Mouse (Mus musculus) natural killer cell, adult 2 months (primary cell): ENCODE results near the gene Cpsf6.
A peak's percentile ranks its signal among the peaks of the same experiment; 100 is the strongest.

Experiments
- DNase-seq, 2 experiments: peaks; one replicate each; pipeline ENCODE4 v3.0.0; 2022; ENCODE audit warnings: low spot score in 2 of 2

The Cpsf6 gene

DNA sequence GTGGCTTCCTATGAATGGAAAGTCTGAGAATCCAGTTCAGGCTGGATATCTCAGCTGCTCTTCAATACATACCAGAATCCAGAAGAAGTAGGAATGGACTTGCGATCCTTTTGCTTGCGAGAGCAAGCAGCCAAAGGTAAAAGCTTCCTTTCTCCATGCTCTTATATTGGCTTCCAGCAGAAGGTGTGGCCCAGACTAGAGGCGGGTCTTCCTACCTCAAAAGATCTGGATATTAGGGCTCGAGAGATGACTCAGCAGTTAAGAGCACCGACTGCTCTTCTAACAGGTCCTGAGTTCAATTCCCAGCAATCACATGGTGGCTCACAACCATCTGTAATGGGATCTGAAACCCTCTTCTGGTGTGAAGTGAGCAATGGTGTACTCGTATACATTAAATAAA lies at the start of gene Cpsf6:
Gene Cpsf6 (minus strand): TSS at position 108 of the 400 bp plus-strand sequence.
- DNase-seq, result no peak

DNA sequence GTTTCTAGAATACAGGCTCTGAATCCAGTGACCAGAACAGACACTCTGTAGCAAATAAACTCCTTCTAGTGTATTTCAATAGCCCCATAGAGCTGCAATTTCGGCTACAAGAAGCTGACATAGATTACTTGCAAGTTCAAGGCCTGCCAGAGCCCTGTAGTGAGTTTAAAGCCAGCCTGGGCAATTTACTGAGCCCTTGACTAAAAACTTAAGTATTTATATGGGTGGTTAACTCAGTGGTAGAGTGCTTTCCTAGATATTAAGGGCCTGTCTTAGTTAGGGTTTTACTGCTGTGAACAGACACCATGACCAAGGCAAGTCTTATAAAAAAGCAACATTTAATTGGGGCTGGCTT lies 46.8 kb upstream of the Cpsf6 start:
- DNase-seq, result no peak

DNA sequence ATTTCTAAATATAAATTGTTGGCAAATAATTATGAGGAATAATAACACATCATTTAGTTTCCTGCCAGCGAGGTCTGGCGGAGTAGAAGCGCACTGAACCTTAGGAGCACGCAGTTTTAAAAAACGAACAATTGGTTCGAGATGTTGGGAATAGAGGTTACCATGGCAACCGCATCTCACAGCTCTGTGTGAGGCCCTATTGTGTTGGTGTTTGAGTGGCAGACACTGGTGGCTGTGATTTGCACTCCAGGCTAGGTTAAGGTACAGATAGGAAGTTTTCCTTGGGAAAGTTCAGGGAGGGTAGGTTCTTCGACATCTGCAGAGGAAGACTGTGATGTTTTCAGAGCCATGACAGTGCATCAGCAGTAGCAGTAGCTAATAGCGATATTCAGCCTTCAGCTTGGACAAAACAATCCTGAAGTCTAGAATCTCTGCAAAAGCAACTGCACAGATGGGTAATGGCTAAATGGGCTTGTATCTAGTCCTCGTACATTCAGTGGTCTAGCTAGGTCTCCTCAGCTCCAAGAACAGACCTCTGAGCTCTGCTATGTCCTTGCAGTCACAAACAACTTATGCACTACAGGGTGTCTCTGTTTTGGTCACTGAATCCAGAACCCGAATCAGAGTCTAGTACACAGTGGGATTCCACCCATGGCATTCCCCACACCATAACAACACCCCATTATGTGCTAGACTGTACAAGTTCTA lies 46.2 kb upstream of the Cpsf6 start:
- no peak for DNase-seq

DNA sequence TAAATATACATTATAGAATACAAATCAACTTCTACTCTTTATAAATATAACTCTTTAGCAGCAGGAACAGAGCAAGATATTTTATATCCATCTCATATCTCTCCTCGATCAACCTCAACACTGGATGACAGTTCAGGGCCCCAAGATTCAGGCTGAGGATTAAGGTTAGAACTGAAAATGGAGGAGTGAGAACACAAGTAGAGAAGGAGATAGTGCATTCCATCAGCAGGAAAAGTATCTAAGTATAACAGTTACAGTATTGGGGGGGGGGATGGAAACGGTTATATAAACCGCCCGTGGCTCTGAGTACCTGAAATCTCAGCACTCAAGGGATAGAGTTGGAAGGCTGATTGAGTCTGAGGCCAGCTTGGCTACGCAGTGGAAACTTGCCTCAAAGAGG lies 45.2 kb upstream of the Cpsf6 start:
- DNase-seq, result no peak

DNA sequence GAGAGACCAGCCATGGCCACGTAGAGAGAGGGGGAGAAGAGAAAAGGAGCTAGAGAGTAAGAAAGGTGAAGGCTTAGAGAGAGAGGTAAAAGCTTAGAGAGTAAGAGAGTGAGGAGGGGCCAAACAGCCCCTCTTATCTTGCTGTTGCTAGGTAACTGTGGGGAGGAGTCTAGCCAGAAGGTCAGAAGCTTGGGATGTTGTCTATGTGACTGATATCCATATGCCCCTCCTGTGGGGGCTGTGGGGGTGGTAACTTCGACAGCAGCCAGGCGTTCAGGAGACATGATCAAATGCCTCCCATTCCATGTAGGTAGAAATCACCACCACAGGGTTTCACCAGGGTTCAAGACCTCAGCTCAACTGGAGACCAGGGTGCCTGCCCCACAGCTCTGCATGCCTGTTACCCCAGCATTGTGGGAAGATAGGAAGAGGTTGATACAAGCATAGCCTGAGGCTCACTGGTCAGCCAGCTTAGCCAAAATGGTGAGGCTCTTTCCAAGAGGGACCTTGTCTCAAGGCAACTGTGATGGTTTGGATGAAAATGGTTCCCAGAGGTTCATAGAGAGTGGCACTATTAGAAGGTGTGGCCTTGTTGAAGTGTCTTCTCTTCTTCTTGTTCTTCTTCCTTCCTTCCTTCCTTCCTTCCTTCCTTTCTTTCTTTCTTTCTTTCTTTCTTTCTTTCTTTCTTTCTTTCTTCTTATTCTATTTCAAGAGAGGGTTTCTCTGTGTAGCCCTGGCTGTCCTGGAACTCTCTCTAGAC lies 44.5 kb upstream of the Cpsf6 start:
- DNase-seq, result no peak

DNA sequence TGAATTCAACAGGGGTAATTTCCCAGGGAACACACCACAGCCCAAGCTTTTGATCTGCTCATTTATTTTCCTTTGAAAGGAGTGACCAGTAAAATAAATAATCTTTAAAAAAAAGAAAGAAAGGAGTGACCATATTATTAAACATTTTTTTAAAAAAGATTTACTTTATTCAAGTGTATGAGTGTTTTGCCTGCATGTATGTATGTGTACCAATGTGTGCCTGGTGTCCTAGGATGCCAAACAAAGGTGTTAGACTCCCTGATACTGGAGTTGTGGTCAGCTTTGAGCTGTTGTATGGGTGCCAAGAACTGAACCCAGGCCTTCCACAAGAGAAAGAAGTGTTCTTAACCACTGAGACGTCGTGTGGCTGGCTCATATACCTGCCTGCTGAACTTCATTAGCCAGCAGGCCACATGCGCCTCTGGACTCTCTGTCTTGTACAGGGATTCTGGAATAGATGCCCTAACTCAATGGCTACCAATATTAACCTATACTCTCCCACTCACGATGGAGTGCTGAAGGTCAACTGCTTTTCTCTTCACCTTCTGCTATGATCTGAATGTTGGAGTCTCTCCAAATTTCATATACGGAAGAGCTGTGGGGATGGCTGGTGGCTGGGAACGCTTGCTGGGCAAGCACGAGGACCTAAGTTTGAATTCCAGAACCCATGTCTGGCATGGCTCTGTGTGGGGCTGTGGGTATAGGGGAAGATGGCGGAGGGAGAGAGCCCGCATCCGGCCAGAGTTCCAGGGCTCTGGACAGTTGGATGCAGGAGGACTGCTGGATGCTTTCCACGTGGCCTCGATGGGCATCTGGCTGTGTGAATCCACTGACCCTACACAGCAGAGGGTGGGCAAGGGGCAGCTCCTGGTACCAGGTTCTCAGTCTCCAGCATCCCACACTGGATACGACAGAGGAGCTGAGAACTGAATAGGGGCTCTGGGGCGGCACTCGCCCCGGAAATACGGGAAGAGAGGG lies 43.5 kb upstream of the Cpsf6 start:
- DNase-seq, result no peak

DNA sequence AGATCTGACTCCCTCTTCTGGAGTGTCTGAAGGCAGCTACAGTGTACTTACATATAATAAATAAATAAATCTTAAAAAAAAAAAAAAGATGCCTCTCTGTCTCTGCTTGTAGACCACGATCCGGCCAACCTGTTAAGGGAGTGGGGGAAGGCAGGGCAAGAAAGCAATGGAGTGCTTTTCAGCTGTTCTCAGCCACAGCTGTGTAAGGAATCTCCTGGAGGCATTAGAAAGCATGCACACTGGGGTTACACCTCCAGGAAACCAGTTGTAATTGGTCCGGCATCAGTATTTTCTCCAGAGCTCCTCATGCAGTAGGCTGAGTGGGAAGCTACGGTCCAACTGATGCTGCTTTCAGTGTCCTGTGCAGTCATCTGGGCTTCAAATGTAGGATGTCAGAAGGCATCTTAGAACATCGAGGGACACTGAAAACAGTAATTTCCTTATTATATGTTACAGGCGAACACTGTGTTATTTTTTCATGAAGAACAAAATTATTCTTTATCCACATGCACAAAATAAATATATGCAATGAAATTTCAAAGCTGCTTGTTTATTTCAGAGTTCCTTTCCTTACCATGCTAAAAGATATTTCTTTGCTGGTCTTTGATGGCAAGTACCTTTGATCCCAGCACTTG lies 42.5 kb upstream of the Cpsf6 start:
- DNase-seq, result no peak

DNA sequence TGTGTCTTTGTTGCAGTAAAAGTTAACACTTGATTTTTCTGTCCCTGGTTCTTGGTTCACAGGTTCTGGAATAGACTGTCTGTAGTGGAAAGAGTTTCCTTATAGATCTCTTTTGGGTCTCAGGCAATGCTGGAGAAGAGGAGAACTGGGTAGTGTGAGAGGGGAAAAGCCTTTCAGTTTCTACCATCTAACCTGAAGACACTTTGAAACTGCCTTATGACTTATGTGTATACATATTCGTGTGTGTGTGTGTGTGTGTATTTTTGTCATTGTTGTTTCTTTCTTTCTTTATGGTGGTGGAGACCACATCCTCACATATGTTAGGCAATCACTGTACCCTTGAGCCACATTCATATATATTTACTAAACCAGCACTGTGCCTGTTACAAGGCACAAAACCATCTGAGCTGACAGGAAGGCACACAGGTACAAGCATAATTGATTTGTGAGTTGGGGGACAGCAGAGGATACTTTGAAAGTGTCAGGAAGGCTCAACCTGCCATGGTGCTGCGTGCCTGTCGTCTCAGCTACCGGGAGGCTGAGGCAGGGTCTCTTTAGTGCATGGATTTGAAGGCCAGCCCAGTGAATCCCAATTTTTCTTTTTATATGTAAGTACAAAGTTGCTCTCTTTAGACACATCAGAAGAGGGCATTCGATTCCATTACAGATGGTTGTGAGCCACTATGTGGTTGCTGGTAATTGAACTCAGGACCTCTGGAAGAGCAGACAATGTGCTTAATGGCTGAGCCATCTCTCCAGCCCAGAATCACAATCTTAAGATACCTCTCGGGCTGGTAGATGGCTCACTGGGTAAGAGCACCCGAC lies 41.7 kb upstream of the Cpsf6 start:
- DNase-seq, result no peak

DNA sequence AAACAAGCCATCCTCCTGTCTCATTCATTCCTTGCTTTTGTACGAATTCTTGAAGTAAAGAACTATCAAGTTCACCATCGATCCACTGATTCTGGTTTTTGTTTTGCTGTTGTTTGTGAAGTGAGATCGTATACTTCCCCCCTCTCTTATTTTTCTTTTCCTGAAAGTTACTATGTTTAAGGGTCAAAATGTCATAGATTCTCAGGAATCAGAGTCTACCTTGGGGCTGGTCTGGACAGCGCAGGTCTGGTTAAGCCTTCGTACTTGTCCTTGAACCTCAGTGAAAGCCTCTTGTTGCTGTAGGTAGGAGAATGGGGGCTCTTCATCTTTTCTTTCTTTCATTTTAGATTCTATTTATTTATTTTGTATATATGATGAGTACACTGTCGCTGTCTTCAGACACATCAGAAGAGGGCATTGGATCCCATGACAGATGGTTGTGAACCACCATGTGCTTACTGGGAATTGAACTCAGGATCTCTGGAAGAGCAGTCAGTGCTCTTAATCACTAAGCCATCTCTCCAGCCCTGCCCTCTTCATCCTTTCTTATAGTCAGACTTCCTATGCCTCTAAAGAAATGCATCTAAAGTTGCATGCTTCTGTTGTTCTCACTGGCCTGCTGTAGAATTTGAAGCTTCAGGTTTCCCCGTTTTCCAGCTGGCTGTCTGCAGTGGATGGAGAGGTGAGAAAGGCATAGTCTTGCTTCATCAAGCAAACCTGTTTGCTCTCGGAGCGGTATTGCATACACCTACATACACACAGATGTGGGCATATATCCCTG lies 40.9 kb upstream of the Cpsf6 start:
- DNase-seq, result peak in 1 of 2 experiments; percentile 10

DNA sequence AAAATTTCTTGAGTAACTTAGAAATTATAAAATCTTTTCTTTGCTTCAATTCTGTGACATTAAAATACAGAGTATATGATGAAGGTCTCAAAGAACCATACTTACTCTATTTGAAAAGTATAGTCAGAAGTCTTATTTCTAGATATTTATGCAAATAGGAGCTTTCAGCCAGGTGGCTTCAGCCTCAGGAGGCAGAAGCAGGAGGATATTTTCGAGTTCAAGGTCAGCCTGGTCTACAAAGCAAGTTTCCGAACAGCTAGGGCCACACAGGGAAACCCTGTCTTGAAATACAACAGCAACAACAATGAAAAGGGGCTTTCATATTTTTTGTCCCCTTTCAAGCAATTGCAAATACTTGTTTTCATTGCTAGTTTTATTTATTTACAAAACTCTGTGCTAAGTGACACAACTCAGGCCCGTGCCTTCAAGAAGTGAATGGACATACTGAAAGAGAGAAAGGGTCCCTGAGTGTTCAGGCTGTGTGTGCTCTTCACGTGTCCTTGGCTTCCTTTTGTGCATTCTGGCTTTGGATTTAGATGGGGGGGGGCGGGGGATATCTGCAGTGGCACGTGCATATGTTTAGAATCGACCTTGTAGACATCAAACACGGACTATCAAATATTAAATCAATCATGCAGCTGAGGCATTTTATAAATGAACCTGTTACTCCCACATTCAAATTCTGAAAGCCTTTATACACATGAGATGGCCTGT lies 39.9 kb upstream of the Cpsf6 start:
- no peak for DNase-seq

DNA sequence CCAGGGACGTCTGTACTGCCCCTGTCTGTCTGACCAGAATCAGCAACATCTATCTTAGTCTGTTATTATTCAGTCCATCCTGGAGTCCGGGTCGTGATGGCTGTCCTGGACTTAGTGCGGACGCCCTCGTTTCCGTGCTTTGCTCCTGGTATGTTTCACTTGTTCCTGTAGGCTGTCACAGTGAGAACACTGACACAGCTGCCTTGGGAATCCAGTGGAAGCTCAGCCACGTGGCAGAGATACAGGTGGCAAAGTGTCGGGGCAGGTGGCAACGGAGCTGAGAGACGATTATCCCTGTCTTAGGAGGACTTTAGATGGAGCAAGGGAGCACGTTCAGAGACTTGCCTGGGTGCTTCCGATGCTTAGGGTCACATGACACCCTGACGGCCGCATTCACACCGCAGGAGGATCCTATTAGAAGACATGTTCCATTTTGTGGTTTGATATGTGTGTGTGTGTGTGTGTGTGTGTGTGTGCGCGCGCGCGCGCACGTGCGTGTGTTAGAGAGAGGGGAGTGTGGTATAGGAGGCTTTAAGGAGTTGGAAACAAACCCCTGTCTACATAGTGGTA lies 38.9 kb upstream of the Cpsf6 start:
- no peak for DNase-seq

DNA sequence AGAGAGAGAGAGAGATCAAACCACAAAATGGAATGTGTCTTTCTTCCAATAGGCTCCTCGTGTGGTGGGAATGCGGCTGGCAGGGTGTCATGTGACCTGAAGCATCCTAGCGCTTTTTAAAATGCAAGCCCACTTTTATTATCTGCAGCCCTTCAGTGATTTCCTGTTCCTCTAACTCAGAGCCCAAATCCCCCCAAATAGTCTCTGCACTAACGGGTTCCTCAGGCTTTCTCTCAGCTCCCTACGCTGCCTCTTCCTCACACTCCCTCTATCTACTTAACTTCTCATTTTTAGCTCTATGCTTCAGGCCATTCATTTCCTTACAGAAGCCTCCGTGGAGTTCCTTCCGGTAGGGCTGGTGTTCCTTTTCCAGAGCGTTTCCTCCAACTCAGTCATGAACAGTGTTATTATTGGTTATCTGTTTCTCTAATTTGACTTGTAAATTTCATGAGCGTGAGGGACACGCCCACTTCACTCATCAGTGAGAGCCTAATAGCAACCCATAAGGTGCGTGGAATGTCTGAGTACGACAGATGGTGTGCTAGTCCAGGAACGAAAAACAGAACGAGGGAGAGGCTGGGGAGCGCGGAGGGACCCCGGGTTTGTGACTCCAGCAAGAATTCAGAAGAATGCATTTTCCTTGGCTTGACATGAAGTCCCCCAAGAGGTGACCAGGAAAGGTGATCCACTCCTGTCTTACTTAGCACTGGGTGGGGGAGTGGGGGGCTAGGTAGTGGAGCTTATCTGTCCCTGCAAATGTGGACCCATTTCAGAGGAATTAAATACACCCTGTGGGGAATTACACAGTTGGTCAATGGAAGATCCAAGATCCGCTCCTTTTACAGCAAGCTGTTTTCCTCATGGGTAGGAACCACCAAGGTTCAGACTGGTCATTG lies 38.2 kb upstream of the Cpsf6 start:
- DNase-seq, result peak in 1 of 2 experiments; percentile 52

DNA sequence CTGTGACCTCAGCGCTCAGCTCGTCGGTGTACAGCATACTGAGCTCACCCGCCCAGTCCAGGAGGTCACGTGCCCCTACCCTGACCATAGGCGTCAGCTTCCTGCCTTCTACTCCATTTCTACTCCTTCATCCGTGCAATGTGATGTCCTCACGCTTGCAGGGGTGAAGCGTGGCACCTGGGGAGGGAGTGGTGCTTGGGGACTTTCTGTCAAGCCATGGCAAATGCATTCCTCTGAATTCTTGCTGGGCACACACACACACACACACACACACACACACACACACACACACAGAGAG lies 37.6 kb upstream of the Cpsf6 start:
- peak; percentile 68 to 69 for DNase-seq

DNA sequence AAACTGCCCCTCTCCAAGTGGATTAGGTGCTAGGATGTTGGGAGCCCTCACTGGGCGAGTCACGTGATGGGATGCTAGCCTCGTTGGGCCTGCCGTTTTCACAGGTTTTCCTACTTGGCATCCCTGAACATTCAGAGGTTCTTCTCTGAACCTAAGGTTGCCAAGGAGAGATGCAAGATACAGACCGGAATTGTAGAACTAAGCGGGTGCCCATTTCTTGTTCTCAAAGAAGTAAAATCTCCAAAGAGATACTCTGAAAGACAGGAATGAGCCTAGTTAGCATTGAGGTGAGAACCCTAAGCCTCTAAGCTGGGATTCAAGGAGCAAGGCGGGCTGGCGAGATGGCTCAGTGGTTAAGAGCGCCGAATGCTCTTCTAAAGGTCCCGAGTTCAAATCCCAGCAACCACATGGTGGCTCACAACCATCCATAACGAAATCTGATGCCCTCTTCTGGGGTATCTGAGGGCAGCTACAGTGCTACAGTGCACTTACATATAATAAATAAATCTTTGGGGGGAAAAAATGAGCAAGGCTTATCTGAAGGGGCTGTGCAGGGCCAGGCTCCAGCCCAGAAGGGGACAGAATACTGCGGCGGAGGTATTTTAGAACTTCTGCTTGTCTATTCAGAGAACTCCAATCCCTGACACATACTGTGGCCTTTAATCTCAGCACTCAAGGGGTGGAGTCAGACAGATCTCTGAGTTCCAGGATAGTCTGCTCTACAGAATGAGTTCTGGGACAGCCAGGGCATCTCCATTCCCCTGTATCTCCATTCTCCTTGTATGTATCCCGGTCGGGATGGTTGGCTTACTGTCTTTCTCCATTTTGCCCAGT lies 37.0 kb upstream of the Cpsf6 start:
- no peak for DNase-seq

DNA sequence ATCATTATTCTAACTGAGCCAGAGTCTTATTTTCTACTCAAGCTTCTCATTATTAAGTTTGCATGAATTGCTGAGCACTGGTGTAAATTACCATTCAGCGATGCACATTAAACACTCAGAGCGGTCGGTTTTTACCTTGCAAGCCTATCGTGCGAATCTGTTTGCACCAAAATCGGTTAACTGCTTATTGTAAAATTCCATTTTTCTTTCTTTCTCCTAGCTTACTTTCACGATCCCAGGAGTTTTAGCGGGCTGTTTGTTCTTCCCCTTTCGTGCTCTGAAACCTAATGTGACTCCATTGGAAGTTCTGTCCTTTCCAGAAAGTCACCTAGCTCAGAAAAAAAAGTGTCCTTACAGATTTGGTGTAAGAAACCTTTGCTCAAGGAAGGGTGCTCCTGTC lies 36.3 kb upstream of the Cpsf6 start:
- DNase-seq, result no peak

DNA sequence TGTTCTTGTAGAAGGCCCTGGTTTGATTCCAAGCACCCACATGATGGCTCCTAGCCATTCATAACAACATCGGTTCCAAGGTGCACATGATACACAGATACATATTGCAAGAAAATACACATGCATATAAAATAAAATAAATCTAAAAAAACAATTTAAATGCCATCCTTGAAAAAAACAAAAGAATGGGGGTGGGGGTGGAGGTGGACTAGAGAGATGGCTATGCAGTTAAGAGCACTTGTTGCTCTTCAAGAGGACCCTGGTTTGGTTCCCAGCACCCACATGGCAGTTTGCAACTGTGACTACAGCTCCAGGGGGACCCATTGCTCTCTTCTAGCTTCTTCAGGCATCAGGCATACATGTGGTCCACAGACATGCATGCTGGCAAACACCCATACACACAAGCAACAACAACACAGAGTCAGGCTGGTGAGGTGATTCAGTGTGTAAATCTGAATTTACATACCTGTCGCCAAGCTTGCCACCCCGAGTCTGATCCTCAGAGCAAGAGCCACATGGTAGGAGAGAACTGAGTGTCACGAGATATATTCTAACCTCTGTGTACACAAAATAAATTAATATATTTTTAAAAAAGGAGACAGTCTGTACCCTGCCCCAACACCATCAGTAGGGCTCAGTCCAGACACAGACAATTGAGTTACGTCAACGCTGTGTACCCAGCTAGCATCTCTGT lies 35.7 kb upstream of the Cpsf6 start:
- DNase-seq, result no peak

DNA sequence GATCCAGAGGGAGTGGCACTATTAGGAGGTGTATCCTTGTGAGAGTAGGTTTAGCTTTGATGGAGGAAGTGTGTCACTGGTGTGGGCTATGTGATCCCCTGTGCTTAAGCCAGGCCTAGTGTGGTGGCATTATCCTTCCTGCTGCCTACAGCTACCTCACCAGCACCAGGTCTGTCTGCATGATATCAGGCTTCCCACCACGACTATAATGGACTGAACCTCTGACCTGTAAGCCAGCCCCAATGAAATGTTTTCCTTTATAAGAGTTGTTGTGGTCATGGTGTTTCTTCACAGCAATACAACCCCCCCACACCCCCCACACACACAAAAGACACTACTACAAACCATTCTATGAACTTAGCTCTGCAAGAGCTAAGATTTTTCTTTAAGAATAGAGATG lies 34.9 kb upstream of the Cpsf6 start:
- no peak for DNase-seq
